Comparison of ENCODE assay signal across 22 mouse cellular contexts in genomic region chr9:95566394-95566793, GRCm38 (mm10).
"Had no signal": no experiment of that assay in that cellular context is flagged by ENCODE, and none has a peak within 500 bp of the region (broad histone marks: within the 10 kb centered on the region; RNA-seq: fewer than 3 reads in every experiment).

No protein-coding gene starts in this region.

- DNase-seq: kidney, adult 11 months; kidney, adult 8-10 months; kidney, postnatal 10 days; kidney, postnatal 36 days; lung, adult 18-20 months; lung, postnatal 10 days; lung, postnatal 36 days; retina, postnatal 1 day; right cerebral cortex, postnatal 25 days; spleen, adult 18-20 months; thymus, adult 2 months; thymus, postnatal 14 days; thymus, postnatal 4 days had no signal

- H3K4me1 ChIP-seq: kidney, embryonic 15.5 days; limb, embryonic 12.5 days; limb, embryonic 15.5 days; lung, embryonic 15.5 days had no signal

- H3K27ac ChIP-seq: kidney, embryonic 15.5 days; limb, embryonic 12.5 days; limb, embryonic 15.5 days; liver, embryonic 14.5 days; lung, embryonic 15.5 days; midbrain, embryonic 12.5 days; neural tube, embryonic 13.5 days; stomach, postnatal 0 days had no signal

- H3K36me3 ChIP-seq: kidney, embryonic 15.5 days; limb, embryonic 12.5 days; limb, embryonic 15.5 days; lung, embryonic 15.5 days; midbrain, embryonic 12.5 days; neural tube, embryonic 13.5 days had no signal

- H3K4me2 ChIP-seq: kidney, embryonic 15.5 days; limb, embryonic 12.5 days; limb, embryonic 15.5 days; lung, embryonic 15.5 days; midbrain, embryonic 12.5 days; neural tube, embryonic 13.5 days had no signal

- H3K9ac ChIP-seq: kidney, embryonic 15.5 days; limb, embryonic 12.5 days; limb, embryonic 15.5 days; liver, embryonic 14.5 days; lung, embryonic 15.5 days; midbrain, embryonic 12.5 days; neural tube, embryonic 13.5 days had no signal

- H3K9me3 ChIP-seq: kidney, embryonic 15.5 days; limb, embryonic 12.5 days; limb, embryonic 15.5 days; lung, embryonic 15.5 days; midbrain, embryonic 12.5 days; neural tube, embryonic 13.5 days had no signal

- H3K4me3 ChIP-seq: kidney, embryonic 15.5 days; limb, embryonic 12.5 days; limb, embryonic 15.5 days; lung, embryonic 15.5 days; midbrain, embryonic 12.5 days; myocyte; neural tube, embryonic 13.5 days had no signal
